Mouse (Mus musculus): ENCODE data around the gene 4930562C15Rik. TPM values are rescaled to one million over a fixed set of nuclear protein-coding genes. Genes with fewer than 3 reads are reported as not detected.

The 4930562C15Rik gene
- polyA plus RNA-seq, 1 experiment from 2014 or later = 0.24 TPM

GRCm38 (mm10) chr16:4862863-4863483 is 27.8 kb downstream of the 4930562C15Rik start:
- H3K4me3 ChIP-seq = no peak overlapping the region
- no peaks in the 10 kb centered on the region for H3K9me3 ChIP-seq
- no peaks in the 10 kb centered on the region for H3K36me3 ChIP-seq
- no peaks in the 10 kb centered on the region for H3K27me3 ChIP-seq
- no peak overlapping the region for H3K27ac ChIP-seq
- peak; percentile 45; the same call in 1 of the 2 replicates for ATAC-seq (ENCODE audit: insufficient number of reproducible peaks, low FRiP score, low TSS enrichment, low read depth)
- H3K4me2 ChIP-seq = no peak overlapping the region
- H3K4me1 ChIP-seq = peaks cover 21% of the 10 kb centered on the region
- H3K9ac ChIP-seq = no peak overlapping the region
- 50% methylated on average over 9 of the region's 9 CpGs for WGBS

- no peak for ATAC-seq (ENCODE audit: insufficient number of reproducible peaks, low FRiP score, low TSS enrichment, low read depth)
- no peak overlapping the region for H3K4me2 ChIP-seq
- no peak overlapping the region for H3K9ac ChIP-seq
- no peaks in the 10 kb centered on the region for H3K9me3 ChIP-seq
- H3K4me1 ChIP-seq = peaks cover 21% of the 10 kb centered on the region
- H3K4me3 ChIP-seq = no peak overlapping the region
- 84% methylated on average over 8 of the region's 8 CpGs for whole genome bisulfite sequencing
- no peaks in the 10 kb centered on the region for H3K27me3 ChIP-seq
- H3K36me3 ChIP-seq = no peaks in the 10 kb centered on the region
- no peak overlapping the region for H3K27ac ChIP-seq
Observed at GRCm38 (mm10) chr16:4863742-4864141, 28.5 kb downstream of the 4930562C15Rik start.

- H3K4me1 ChIP-seq = peaks cover 21% of the 10 kb centered on the region
- no peak overlapping the region for H3K4me3 ChIP-seq
- peak overlapping the region; percentile 6; the same call in 1 of the 2 replicates for H3K27ac ChIP-seq
- ATAC-seq (ENCODE audit: insufficient number of reproducible peaks, low FRiP score, low TSS enrichment, low read depth) = no peak
- H3K36me3 ChIP-seq = peaks cover 13% of the 10 kb centered on the region
- no peak overlapping the region for H3K4me2 ChIP-seq
- H3K9me3 ChIP-seq = no peaks in the 10 kb centered on the region
- 36% methylated on average over 7 of the region's 7 CpGs for WGBS
- no peak overlapping the region for H3K9ac ChIP-seq
- no peaks in the 10 kb centered on the region for H3K27me3 ChIP-seq
Observed at GRCm38 (mm10) chr16:4866101-4866695, 31.0 kb downstream of the 4930562C15Rik start.

- Histone ChIP-seq H3K4me2 (no peak overlapping the region), H3K27me3 (no peaks in the 10 kb centered on the region), H3K4me3 (no peak overlapping the region), H3K4me1 (peaks cover 14% of the 10 kb centered on the region), H3K27ac (no peak overlapping the region), H3K36me3 (peaks cover 37% of the 10 kb centered on the region), H3K9me3 (no peaks in the 10 kb centered on the region), H3K9ac (no peak overlapping the region)
- 89% methylated on average over 5 of the region's 5 CpGs for WGBS
- no peak for ATAC-seq (ENCODE audit: insufficient number of reproducible peaks, low FRiP score, low TSS enrichment, low read depth)
Observed at GRCm38 (mm10) chr16:4870490-4870889, 35.3 kb downstream of the 4930562C15Rik start.

GRCm38 (mm10) chr16:4871926-4872325 is 36.7 kb downstream of the 4930562C15Rik start:
- H3K4me2 ChIP-seq = no peak overlapping the region
- H3K27ac ChIP-seq = no peak overlapping the region
- peaks cover 49% of the 10 kb centered on the region for H3K36me3 ChIP-seq
- peaks cover 17% of the 10 kb centered on the region for H3K4me1 ChIP-seq
- H3K9me3 ChIP-seq = no peaks in the 10 kb centered on the region
- no peak for ATAC-seq (ENCODE audit: insufficient number of reproducible peaks, low FRiP score, low TSS enrichment, low read depth)
- no peak overlapping the region for H3K9ac ChIP-seq
- H3K27me3 ChIP-seq = no peaks in the 10 kb centered on the region
- no peak overlapping the region for H3K4me3 ChIP-seq
- WGBS = 75% methylated on average over 2 of the region's 2 CpGs

GRCm38 (mm10) chr16:4875198-4876032 is 40.2 kb downstream of the 4930562C15Rik start:
- H3K27me3 ChIP-seq = no peaks in the 10 kb centered on the region
- no peak for ATAC-seq (ENCODE audit: insufficient number of reproducible peaks, low FRiP score, low TSS enrichment, low read depth)
- H3K4me1 ChIP-seq = peaks cover 32% of the 10 kb centered on the region
- 74% methylated on average over 23 of the region's 23 CpGs for WGBS
- peaks cover 36% of the 10 kb centered on the region for H3K36me3 ChIP-seq
- peak overlapping the region; percentile 43; the same call in 1 of the 2 replicates for H3K27ac ChIP-seq
- H3K9me3 ChIP-seq = no peaks in the 10 kb centered on the region
- no peak overlapping the region for H3K4me2 ChIP-seq
- H3K4me3 ChIP-seq = no peak overlapping the region
- H3K9ac ChIP-seq = no peak overlapping the region

- H3K27me3 ChIP-seq = no peaks in the 10 kb centered on the region
- 69% methylated on average over 8 of the region's 8 CpGs for WGBS
- H3K27ac ChIP-seq = peak overlapping the region; percentile 43; the same call in 1 of the 2 replicates
- no peaks in the 10 kb centered on the region for H3K9me3 ChIP-seq
- H3K36me3 ChIP-seq = peaks cover 36% of the 10 kb centered on the region
- H3K4me3 ChIP-seq = no peak overlapping the region
- no peak overlapping the region for H3K4me2 ChIP-seq
- ATAC-seq (ENCODE audit: insufficient number of reproducible peaks, low FRiP score, low TSS enrichment, low read depth) = no peak
- H3K4me1 ChIP-seq = peaks cover 32% of the 10 kb centered on the region
- no peak overlapping the region for H3K9ac ChIP-seq
Observed at GRCm38 (mm10) chr16:4876033-4876680, 40.9 kb downstream of the 4930562C15Rik start.

GRCm38 (mm10) chr16:4877195-4877594 is 42.0 kb downstream of the 4930562C15Rik start:
- no peaks in the 10 kb centered on the region for H3K27me3 ChIP-seq
- peak overlapping the region; percentile 64 for H3K4me2 ChIP-seq
- 80% methylated on average over 4 of the region's 4 CpGs for WGBS
- H3K4me1 ChIP-seq = peaks cover 43% of the 10 kb centered on the region
- H3K36me3 ChIP-seq = peaks cover 36% of the 10 kb centered on the region
- no peak for ATAC-seq (ENCODE audit: insufficient number of reproducible peaks, low FRiP score, low TSS enrichment, low read depth)
- H3K4me3 ChIP-seq = peak overlapping the region; percentile 91; the same call in 1 of the 2 replicates
- no peak overlapping the region for H3K9ac ChIP-seq
- peak overlapping the region; percentile 100; the same call in 1 of the 2 replicates for H3K27ac ChIP-seq
- H3K9me3 ChIP-seq = no peaks in the 10 kb centered on the region

- no peak for ATAC-seq (ENCODE audit: insufficient number of reproducible peaks, low FRiP score, low TSS enrichment, low read depth)
- Histone ChIP-seq H3K27ac (peak overlapping the region; percentile 100), H3K36me3 (peaks cover 36% of the 10 kb centered on the region), H3K4me2 (peak overlapping the region; percentile 64), H3K4me3 (peak overlapping the region; percentile 91), H3K27me3 (no peaks in the 10 kb centered on the region), H3K4me1 (peaks cover 43% of the 10 kb centered on the region), H3K9me3 (no peaks in the 10 kb centered on the region), H3K9ac (peak overlapping the region; percentile 84; the same call in 1 of the 2 replicates)
- 66% methylated on average over 3 of the region's 3 CpGs for WGBS
Observed at GRCm38 (mm10) chr16:4877701-4878100, 42.5 kb downstream of the 4930562C15Rik start.

- peaks cover 33% of the 10 kb centered on the region for H3K36me3 ChIP-seq
- WGBS = 14% methylated on average over 5 of the region's 5 CpGs
- peak overlapping the region; percentile 100 for H3K27ac ChIP-seq
- H3K4me2 ChIP-seq = peak overlapping the region; percentile 64
- peaks cover 43% of the 10 kb centered on the region for H3K4me1 ChIP-seq
- H3K9ac ChIP-seq = peak overlapping the region; percentile 84
- peak overlapping the region; percentile 91 for H3K4me3 ChIP-seq
- H3K27me3 ChIP-seq = no peaks in the 10 kb centered on the region
- no peak for ATAC-seq (ENCODE audit: insufficient number of reproducible peaks, low FRiP score, low TSS enrichment, low read depth)
- H3K9me3 ChIP-seq = no peaks in the 10 kb centered on the region
Observed at GRCm38 (mm10) chr16:4878192-4878885, 43.1 kb downstream of the 4930562C15Rik start.

- Histone ChIP-seq H3K4me3 (peak overlapping the region; percentile 91), H3K27ac (peak overlapping the region; percentile 100), H3K9me3 (no peaks in the 10 kb centered on the region), H3K36me3 (peaks cover 24% of the 10 kb centered on the region), H3K9ac (peak overlapping the region; percentile 84), H3K27me3 (no peaks in the 10 kb centered on the region), H3K4me1 (peaks cover 43% of the 10 kb centered on the region), H3K4me2 (peak overlapping the region; percentile 64)
- ATAC-seq (ENCODE audit: insufficient number of reproducible peaks, low FRiP score, low TSS enrichment, low read depth) = peak; percentile 1; the same call in 1 of the 2 replicates
- under 1% methylated on average over 54 of the region's 54 CpGs for WGBS
Observed at GRCm38 (mm10) chr16:4879101-4879707, 44.0 kb downstream of the 4930562C15Rik start.
